Mouse (Mus musculus): ENCODE results near the gene Tceanc2.

The Tceanc2 gene

DNA sequence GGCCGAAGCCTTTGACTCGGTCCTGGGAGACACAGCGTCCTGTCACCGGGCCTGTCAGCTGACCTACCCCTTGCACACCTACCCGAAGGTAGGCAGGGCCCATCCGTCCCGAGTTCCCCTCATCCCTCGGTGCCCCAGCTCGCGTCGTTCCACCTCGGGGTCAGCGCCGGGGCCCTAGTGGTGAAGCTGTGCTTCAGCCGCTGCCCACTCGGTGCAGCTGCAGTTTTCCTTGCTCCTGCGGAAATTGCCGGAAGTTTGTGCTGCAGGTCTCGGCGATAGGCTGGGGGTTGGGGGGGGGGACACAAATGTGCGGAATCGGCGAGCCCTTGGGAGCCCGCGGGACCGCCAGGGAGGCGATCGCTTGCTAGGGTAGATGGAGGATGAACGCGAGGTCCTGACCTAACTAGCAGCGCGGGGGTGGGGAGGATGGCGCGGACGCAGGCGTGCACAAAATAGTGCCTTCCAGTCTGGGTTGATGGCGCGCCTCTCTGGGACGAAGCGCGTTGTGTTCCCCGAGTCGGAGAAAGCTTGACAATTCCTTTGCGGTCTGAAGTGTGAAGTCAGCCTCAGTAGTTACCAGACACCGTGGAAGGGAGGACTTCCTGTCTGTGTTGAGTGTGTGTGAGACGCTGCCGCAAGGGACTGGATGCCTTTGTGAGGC lies at the start of gene Tceanc2:
Tceanc2 (minus strand) TSS at position 287 of the 661 bp plus-strand sequence.
- in situ Hi-C loops (cut with MboI; ENCODE audit: low pct_unique_long_range_greater_than_20kb in 1 of 2, low sequenced_read_pairs in 2 of 2, unreplicated experiment in 1 of 2) = no loop called here

DNA sequence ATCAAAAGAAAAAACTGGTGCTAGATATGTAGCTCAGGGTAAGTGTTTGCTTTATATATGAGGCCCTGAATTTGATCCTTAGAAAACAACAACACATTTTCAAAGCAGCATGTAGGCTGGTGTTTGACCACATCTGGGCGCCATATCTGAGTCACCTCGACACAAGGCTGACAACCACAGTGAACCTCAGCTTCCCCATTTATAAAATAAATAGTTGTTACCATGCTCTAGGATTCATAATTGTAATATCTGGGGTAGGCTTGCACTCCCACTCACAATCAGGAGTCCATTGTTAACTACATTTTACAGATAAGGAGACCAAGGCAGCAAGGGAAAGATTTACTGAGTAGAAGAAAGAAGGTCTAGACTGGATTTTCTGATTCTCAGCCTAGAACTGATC lies 47.4 kb upstream of the Tceanc2 start:
- in situ Hi-C loops (cut with MboI; ENCODE audit: low pct_unique_long_range_greater_than_20kb in 1 of 2, low sequenced_read_pairs in 2 of 2, unreplicated experiment in 1 of 2) = no loop called here

DNA sequence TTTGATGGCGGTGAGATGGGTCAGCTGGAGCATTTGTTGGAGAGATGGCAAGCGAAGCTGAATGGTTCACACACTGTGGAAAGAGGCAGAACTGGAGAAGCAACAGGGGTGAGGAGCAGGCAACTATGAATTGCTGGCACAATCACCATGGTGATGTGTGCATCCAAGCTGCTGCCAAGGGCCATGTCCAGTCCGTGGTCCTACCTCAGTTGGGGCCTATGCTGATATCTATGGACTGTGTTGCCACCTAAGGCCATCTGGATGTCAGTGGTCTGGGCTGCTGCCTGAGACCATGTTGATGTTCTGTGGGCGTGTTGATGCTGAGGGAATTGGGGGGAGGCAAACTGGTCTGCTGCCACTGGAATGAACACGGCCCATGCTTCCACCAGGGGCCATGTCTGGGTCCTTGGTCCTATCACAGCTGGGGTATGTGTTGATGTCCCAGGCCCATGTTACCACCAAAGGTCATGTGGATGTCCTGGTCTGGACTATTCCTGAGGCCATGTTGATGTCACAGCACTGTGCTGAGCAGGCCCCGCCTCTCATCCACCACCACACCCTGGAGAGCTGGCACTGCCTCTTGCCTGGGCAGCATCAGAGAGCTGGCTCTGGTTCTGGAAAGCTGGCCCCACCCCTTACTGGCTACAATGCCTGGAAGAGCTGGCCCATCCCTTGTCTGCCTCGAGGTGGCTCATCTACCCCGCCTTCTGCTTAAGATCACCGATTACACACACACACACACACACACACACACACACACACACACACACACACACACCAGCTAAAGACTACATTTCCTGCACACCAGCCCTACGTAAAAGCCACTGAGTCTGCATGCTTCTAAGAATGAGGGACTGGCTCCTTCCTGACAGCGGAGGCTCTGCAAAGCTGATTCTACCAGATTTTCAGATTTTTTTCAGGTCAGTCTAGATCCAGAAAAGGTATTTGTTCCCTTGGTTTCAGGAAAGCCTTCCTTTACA lies 44.6 kb upstream of the Tceanc2 start:
- in situ Hi-C loops (cut with MboI; ENCODE audit: low pct_unique_long_range_greater_than_20kb in 1 of 2, low sequenced_read_pairs in 2 of 2, unreplicated experiment in 1 of 2) = no loop called here

DNA sequence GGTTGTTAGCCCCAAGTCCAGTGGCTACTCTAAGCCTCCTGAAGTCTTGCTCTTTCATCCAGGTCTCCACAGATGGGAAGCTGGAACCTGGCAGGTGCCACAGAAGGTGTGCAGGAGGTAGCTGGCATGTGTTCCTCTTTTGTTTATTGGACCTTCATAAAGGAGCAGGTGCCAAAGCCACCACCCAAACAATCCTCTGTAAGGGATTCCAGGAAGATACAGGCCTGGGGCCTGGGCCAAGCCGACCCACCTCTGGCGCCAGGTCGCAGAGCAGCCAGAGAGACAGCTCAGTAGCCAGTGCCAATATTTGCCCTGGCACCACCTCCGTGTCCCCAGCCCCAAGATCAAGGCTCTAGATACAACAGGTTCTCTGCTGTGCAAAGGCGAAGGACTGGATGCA lies 42.6 kb upstream of the Tceanc2 start:
- in situ Hi-C loops (cut with MboI; ENCODE audit: low pct_unique_long_range_greater_than_20kb in 1 of 2, low sequenced_read_pairs in 2 of 2, unreplicated experiment in 1 of 2) = no loop called here

DNA sequence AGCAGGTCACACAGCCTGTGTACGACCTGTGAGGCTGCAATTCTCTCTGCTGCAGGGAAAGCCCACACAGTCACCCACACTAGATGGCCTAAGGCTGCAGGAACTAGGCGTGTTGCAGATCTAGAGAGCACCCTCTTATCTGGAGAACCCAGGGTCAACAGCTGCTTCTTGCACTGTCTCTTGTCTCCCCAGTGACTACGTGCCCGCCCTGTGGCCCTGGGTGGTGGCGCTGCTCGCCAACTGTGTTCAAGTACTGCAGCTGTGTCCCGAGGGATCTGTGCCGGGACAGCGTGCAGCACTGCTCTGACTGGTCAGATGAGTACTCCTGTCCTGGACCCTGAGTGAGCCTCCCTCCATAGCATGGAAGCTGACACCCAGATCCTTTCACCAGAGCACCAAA lies 38.7 kb upstream of the Tceanc2 start:
- in situ Hi-C loops (cut with MboI; ENCODE audit: low pct_unique_long_range_greater_than_20kb in 1 of 2, low sequenced_read_pairs in 2 of 2, unreplicated experiment in 1 of 2) = no loop called here

DNA sequence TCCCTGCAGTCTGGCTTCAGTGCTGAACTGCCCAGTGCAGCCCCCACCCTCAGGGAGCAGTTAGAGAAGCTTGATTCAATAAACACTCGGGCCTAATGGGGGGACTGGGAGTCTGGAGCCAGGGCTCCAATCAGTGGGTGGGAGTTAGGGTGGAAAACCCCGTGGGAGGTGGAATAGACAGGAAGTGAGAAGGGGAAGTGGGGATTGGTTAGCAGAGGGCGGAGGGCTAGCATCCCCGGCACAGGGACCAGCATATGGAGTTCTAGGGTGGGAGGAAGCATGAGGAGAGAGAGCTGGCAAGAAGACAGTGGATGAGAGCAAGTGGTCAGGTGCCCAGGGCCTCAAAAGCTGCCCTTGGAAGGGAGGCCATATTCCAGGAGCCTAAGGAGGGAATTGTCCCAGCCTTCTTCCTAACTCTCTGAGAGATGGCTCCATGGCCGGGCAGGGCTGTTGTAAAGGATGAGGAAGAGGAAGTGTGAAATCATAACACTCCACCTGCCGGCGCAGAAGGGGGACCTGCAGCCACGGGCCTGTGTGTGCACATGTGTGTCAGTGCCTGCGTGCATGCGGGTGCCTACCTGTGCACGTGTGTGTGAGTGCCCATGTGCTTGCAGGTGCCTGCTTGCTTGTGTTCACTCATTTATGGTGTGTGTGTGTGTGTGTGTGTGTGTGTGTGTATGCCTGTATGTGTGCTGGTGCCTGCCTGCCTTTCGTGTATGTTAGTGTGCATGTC lies 34.5 kb upstream of the Tceanc2 start:
- in situ Hi-C loops (cut with MboI; ENCODE audit: low pct_unique_long_range_greater_than_20kb in 1 of 2, low sequenced_read_pairs in 2 of 2, unreplicated experiment in 1 of 2) = no loop called here

DNA sequence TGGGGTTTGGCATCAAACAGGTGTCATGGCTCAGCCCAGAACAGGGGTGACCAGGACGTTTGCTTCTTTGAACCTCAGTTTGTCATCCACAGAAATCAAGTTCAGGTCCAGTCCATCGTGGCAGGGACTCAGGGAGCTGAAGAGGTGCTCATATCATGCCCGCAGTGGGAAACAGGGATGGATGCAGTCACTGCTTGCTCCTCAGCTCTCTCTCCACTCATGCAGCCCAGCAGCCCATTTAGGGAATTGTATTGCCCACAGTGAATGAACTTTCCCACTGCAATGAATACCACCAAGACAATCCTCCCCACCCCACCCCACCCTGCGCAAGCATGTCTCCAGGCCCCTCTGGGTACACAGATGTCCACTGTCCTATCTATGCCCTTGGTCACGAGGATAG lies 33.0 kb upstream of the Tceanc2 start:
- in situ Hi-C loops (cut with MboI; ENCODE audit: low pct_unique_long_range_greater_than_20kb in 1 of 2, low sequenced_read_pairs in 2 of 2, unreplicated experiment in 1 of 2) = no loop called here

DNA sequence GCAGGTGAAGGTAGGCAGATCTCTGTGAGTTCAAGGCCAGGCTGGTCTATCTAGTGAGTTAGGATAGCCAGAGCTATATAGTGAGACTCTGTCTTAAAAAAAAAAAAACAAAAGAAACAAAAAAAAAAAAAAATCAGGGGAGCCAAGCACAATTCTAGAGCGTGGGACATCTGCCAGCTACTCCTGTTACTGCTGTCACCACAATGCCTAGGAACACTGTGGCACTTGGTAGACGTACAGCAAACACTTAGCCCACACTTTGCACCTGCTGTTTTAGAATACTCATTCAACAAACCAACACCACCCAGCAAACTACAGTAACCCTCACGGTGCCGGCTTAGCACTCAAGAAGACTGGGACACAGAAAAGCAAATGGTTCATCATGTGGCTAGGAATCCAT lies 32.5 kb upstream of the Tceanc2 start:
- in situ Hi-C loops (cut with MboI; ENCODE audit: low pct_unique_long_range_greater_than_20kb in 1 of 2, low sequenced_read_pairs in 2 of 2, unreplicated experiment in 1 of 2) = no loop called here

DNA sequence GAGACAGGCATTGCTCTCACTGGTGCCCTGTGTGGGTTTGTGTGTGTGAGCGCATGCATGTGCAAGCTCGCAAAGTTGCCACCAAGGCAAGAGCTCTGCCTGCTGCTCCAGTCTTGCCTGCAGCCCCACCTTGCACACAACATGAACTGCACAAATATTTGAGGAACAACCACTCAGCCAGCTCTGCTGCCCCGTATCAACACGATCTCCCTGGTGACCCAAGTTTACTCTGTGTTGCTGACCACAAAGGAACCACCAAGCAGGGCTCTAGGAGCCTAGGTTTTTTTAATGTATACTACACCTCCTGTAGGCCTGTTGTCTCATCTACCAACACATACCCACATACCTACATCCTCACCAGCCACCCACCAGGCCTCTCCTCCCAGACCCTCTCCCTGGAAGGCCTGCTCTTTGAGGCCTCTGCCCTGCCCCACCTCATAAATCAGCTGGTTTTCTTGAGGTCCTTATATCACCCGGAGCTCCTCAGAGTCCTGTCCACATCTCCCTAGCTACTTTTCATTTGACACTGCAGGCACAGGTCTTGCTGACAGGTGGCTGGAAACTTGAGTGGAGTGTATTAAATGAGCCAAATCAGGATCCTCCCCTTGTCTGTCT lies 31.7 kb upstream of the Tceanc2 start:
- in situ Hi-C loops (cut with MboI; ENCODE audit: low pct_unique_long_range_greater_than_20kb in 1 of 2, low sequenced_read_pairs in 2 of 2, unreplicated experiment in 1 of 2) = no loop called here

DNA sequence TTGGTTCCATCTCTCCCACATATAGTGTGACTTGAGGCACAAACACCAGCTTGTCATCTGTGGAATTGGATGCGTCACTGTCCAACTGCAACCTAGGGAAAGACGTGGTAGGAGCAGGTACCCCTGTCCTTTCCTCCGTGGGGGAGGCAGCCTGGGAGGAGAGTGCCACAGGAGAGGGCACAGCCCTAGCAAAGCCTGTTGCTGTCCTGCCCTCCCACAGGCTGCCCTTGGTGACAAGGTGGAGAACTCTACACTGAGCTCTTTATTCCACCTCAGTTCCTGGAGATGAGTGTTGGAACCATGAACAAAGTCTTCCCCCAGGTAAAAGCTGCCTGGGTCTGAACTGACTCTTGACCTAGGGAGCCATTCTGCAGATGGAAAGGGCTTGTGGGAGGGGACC lies 30.0 kb upstream of the Tceanc2 start, which contains the start of gene Ldlrad1:
Ldlrad1 (plus strand) TSS at position 301 of the 400 bp plus-strand sequence.
- in situ Hi-C loops (cut with MboI; ENCODE audit: low pct_unique_long_range_greater_than_20kb in 1 of 2, low sequenced_read_pairs in 2 of 2, unreplicated experiment in 1 of 2) = no loop called here

DNA sequence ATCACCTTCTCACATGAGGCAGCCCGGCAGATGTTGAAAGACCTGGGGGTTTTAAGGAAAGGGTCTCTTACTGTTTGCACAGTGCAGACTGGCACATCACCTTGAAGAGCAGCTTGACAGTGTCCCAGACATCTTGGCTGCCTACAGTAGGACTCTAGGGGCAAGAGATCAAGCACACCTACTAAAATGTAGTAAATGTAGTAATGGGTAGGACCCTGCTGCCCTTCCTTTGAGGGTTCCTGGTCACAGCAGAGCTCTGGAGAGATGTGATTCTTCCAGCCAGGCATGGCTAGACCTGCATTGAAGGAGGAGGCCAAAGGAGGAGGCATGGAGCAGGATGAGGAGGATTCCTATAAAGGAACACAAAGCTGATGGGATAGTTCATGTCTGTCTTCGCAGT lies 28.1 kb upstream of the Tceanc2 start:
- in situ Hi-C loops (cut with MboI; ENCODE audit: low pct_unique_long_range_greater_than_20kb in 1 of 2, low sequenced_read_pairs in 2 of 2, unreplicated experiment in 1 of 2) = no loop called here

DNA sequence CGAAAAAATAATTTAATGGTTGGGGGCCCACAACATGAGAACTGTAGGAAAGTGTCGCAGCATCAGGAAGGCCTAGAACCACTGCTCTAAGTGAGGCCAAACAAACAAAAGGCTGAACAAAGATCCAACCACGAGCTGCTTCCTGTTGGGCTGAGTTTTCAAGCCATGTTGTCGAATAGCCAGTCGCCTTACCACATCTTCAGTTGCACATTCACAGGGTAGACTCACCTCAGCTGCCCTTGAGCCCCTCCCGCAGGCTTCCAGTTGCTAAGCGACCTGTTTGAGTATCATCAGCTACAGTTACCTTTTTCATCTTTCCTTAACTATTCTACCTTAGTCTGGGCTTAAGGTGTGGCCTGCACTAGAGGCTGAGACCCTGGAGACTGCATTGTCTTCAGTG lies 24.1 kb upstream of the Tceanc2 start:
- in situ Hi-C loops (cut with MboI; ENCODE audit: low pct_unique_long_range_greater_than_20kb in 1 of 2, low sequenced_read_pairs in 2 of 2, unreplicated experiment in 1 of 2) = no loop called here

DNA sequence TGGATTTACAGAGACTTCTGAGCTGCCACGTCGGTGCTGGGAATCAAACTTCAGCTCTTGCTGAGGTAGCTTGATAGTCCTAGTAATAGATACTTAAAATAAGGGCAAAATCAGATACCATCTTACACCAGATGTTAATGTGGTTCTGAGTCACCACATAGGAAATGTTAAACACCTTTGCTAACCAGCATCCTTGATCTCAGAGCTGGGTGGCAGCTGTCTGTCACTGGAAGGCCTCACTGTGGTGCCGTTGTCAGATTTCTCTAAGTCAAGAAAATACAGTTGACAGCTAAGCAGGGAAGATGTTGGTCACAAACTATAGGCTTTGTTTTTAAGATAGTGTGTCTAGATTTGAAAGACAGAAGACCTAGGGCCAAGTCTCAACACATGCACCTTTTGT lies 22.9 kb upstream of the Tceanc2 start:
- in situ Hi-C loops (cut with MboI; ENCODE audit: low pct_unique_long_range_greater_than_20kb in 1 of 2, low sequenced_read_pairs in 2 of 2, unreplicated experiment in 1 of 2) = no loop called here

DNA sequence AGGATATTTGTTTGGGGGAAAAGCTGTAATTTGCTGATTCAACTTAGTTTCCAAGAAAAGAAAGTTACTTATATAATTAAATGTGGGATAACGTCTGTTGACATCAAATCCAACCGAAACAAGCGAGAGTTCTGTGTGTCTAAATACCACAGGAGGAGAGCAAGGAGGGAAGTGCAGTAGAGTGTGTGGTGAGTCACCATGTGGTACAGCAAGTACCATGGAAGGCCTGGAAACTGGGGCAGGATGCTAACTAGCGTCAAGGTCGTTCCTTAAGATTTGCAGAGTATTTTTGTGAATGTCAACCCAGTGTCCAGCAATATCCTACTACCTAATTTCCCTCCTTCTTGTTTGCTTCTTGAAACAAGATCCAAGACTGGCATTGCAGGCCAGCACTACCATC lies 19.2 kb upstream of the Tceanc2 start:
- in situ Hi-C loops (cut with MboI; ENCODE audit: low pct_unique_long_range_greater_than_20kb in 1 of 2, low sequenced_read_pairs in 2 of 2, unreplicated experiment in 1 of 2) = no loop called here

DNA sequence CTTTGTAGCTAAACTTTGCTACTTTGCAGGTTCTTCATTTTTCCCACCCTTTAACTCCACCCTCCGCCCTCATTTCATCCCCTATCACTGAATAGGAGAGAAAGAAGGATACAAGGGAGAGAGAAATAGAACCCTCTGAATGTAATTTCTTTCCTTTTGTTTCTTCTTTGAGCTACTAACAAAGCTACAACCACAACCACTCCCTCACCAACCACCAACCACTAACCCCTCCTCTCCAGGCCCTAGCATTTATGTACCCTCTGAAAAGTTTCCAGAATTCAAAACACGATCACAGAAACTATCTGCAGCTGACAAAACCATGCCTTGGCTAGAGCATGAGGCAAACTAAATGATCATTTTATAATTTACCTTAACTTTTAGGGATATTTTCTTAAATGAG lies 17.5 kb upstream of the Tceanc2 start:
- in situ Hi-C loops (cut with MboI; ENCODE audit: low pct_unique_long_range_greater_than_20kb in 1 of 2, low sequenced_read_pairs in 2 of 2, unreplicated experiment in 1 of 2) = no loop called here

DNA sequence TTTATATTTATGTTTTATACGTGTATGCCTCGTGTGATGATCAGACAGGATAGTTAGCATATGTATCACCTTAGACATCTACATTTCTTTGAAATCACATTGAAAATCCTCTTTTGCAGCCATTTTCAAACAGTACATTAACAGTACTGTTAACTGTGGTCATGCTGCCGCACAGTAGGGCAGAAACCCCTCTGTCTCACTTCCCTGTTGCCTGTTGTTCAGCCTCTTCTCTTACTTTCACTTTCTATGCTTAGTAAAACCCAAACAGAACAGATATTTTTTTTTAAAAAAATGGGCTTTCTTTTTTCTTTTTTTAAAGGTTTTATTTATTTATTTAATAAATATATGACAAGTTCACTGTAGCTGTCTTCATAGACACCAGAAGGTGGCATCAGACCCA lies 14.9 kb upstream of the Tceanc2 start:
- in situ Hi-C loops (cut with MboI; ENCODE audit: low pct_unique_long_range_greater_than_20kb in 1 of 2, low sequenced_read_pairs in 2 of 2, unreplicated experiment in 1 of 2) = no loop called here

DNA sequence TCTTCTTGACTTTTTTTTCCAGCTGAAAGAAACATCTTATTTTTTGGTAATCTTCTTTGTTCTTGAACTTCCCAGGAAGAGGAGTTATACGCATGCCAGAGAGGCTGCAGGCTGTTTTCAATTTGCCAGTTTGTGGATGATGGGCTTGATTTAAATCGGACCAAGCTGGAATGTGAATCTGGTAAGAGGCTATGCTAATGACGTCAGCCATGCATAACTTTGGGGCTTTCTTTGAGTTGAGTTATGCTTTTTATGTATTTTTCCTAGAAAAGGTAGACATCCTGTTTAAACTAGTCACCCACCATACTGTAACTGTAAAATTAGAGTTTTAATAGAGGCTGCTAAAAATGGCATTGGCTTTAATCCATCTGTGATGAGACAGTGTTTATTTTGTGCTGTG lies 6.8 kb upstream of the Tceanc2 start:
- in situ Hi-C loops (cut with MboI; ENCODE audit: low pct_unique_long_range_greater_than_20kb in 1 of 2, low sequenced_read_pairs in 2 of 2, unreplicated experiment in 1 of 2) = no loop called here

DNA sequence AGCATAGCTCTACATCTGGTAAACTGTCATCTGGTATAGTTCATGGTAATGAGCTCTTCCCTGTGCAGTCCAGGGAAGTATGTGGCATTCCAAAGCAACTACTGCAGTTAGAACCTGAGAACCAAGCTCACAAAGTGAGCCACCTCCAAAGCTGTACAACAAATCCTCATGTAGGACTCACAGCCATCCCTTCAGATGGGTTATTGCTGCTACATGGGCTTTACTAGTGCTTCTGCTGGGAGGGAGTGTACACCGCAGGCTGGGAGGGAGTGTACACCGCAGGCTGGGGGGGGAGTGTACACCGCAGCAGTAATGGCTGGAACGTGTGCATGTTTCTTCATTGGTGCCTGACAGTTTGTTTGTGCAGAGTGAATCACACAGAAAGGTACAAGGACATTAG lies 4.3 kb upstream of the Tceanc2 start:
- in situ Hi-C loops (cut with MboI; ENCODE audit: low pct_unique_long_range_greater_than_20kb in 1 of 2, low sequenced_read_pairs in 2 of 2, unreplicated experiment in 1 of 2) = no loop called here

DNA sequence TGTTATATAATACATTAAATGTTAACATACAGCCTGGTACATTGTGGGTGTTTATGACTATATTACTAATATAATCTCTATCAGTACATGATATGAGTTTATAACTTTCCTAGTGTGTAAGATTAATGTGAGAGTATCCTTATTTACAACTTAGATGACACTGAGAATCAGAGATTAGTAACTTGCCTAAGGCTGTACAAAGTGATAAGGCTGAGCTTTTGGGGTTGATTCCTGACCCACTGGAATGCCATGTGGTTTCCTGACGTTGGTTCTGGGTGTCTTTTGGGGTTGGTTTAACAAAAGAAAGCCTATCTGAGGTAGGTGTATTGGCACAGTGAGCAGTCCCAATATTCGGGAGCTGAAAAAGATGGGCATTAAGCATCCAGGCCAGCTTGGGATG lies 3.9 kb upstream of the Tceanc2 start:
- in situ Hi-C loops (cut with MboI; ENCODE audit: low pct_unique_long_range_greater_than_20kb in 1 of 2, low sequenced_read_pairs in 2 of 2, unreplicated experiment in 1 of 2) = no loop called here
